Mouse (Mus musculus): ENCODE measurements around the gene Kpna2.
"Not testable (repeated sequence)": the region's sequence is repeated elsewhere in the genome, so short reads cannot be mapped to it uniquely, and the experiment has no call there.

Gene Kpna2

GRCm38 (mm10) chr11:106994246-106995085 lies 4.9 kb downstream of the Kpna2 start:
- intact Hi-C loops (cut with DNase I): no loop called here

DNA sequence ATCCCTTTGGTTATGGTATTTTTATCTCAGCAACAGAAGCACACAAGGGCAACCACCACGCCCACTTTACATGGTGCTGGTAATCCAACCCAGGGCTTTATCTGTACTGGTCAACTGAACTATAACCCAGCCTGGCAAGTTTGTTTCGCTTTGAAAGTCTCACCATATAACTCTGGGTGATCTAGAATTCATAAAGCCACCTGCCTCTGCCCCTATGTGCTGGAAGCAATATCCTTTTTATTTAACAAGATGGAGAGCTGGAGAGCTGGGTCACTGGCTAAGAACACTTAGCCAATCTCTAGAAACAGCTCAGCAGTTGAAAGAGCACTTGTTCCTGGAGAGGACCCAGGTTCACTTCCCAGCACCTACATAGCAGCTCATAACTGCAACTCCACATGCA lies 12.0 kb downstream of the Kpna2 start:
- intact Hi-C loops (cut with DNase I): no loop called here

DNA sequence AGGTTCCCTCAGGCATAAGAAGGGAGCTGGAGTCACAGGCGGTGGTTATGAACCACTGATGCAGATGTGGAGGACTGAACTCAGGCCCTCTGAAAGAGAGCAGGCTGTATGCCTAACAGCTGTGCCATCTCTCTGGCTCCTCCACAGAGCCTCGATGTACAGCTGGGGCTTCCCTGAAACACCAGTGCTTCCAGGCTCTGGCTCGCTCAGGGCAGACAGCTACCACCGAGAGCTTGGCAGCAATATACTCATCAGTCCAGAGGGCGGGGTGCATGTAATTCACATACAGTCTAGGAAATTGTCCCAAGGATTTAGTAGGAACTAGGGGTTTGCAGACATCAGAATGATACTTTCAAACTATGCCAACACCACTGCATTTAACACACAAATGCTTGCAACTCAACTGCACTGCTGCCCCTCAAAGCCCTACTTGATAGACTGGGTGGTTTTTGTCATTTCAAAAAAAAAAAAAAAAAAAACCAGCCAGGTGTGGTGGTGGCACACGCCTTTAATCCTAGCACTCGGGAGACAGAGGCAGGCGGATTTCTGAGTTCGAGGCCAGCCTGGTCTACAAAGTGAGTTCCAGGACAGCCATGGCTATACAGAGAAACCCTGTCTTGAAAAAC lies 13.2 kb downstream of the Kpna2 start:
- intact Hi-C loops (cut with DNase I): not testable (repeated sequence)

GRCm38 (mm10) chr11:106982351-106982750 lies 17.0 kb downstream of the Kpna2 start:
- intact Hi-C loops (cut with DNase I): loop anchor here (5.0 kb wide), 1 partner anchor 130 kb away; no protein-coding TSS in a partner anchor

- intact Hi-C loops (cut with DNase I): loop anchor here (5.0 kb wide), 1 partner anchor 129 kb away; no protein-coding TSS in a partner anchor
Observed at GRCm38 (mm10) chr11:106981787-106982186, 17.6 kb downstream of the Kpna2 start.

DNA sequence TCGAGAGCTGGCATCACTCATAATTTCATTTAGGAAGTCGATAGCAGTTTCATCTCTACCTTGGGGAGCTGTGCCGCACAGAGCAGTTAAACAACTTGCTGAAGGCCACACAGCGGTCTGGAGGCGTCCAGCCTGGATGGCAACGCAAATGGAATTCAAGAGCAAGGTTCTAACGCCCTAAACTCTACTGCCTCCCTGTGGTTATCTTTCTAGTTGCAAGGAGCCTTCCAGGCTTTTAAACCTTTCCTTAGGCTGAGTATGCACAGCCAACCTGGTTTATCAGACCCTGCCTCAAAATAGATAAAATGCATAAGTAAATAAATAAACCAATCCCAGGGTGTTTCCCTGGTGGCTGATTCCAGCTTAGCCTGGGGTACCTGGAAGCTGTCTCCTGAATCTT lies 18.9 kb downstream of the Kpna2 start:
- intact Hi-C loops (cut with DNase I): loop anchor here (5.0 kb wide), 1 partner anchor 128 kb away; no protein-coding TSS in a partner anchor

DNA sequence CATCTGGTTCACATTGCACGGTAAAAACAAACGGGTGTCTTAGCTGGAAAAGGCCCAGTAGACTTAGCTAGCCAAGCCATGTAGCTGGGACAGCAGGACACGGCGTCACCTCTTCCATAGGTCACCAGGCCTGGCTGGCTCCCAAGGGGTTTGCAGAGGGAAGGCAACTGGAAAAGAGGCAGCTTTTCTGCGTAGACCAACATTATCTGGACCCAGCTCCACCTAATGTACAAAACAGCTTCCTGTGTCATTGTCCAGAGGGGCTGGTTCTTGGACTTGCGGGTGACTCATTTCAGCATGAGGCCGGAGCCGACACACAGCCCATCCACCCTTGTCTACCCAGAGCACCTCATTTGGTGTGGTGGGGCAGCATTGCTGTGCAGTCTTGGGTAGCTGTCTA lies 23.1 kb downstream of the Kpna2 start:
- intact Hi-C loops (cut with DNase I): loop anchor here (10.0 kb wide), 1 partner anchor 51 kb away; the partner anchor contains the start of gene Smurf2

DNA sequence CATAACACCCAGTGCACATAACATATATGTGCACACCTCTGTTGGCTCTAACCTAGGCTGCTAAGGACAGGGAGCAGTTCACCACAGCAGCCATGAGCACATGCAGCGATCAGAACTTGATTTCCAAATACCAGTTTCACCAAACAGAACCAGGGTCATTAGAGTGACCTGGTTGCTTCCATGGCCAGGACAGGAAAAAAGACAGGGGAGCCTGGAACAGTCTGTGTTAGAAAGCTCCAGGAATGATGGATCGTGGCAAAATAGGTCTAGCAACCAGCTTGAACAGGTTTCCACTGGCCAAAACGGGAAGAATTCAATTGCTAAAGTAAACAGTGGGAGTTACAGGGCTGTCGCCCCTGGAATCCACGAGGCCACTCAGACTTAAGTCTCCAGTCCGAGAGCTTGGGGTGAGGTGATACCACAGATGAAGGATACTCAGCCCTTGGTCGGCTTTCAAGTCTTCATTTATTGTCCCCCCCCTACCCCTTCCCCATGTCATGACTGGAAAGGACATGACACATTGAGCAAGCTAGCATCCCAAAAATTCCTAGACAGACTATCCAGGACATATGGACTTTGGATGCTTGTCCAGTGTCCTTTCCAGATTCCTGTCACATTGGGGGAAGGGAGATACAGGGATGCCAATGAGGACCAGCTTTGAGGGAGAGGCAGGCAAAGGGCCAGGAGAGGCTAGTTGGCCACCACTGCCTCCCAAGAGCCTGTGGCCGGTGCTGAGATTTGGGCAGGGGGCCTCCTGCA lies 23.7 kb downstream of the Kpna2 start:
- intact Hi-C loops (cut with DNase I): loop anchor here (10.0 kb wide), 1 partner anchor 51 kb away; the partner anchor contains the start of gene Smurf2

DNA sequence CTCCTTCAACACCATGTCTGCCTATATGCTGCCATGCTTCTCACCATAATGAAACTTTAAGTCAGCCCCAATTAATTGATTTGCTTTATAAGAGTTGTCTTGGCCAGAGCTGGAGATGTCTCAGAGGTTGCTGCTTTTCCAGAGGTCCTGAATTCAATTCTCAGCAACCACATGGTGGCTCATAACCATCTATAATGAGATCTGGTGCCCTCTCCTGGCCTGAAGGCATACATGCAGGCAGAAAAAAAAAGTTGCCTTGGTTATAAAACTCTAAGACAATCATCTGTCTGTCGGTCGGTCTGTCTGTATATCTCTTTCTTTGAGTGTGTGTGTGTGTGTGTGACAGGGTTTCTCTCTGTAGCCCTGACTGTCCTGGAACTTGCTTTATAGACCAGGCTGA lies 24.9 kb downstream of the Kpna2 start:
- intact Hi-C loops (cut with DNase I): loop anchor here (10.0 kb wide), 1 partner anchor 50 kb away; the partner anchor contains the start of gene Smurf2

DNA sequence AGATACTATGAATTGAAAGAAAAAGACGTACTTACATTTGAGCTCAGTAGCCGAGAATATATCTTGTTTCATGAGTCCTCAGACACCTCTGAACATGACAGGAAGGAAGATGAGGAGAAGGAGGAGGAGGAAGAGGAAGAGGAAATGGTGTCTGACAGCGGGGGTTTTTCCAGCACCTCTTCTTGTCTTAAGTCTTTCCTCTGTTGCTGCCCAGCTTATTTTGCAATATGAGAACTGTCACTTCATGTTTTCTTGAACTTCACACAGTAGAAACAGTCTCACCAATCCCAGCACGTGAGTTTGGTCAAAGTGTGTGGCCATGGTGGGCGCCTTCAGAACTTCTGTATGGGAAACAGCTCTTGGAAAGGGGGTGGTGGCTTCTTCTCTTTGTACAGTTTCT lies 26.3 kb downstream of the Kpna2 start:
- intact Hi-C loops (cut with DNase I): loop anchor here (10.0 kb wide), 1 partner anchor 48 kb away; the partner anchor contains the start of gene Smurf2

DNA sequence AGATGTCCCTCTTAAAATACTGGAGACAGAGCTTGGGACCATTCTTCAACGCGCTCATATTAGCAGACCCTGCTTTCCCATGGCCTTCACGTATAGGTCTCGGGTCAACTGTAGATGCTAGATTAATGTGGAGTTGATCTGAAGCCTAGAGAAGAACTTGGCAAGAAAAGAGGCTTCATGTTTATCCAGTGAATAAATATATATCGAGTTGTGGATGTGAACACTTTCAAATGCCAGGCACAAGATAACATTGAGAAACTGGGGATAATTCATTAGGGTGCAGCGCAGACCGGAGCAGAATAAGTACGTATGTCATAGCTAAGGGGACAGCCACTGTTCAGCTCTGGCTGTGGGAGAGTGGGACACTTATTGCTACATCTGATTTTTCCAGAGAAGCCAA lies 29.5 kb downstream of the Kpna2 start:
- intact Hi-C loops (cut with DNase I): loop anchor here (10.0 kb wide), 1 partner anchor 45 kb away; the partner anchor contains the start of gene Smurf2

- intact Hi-C loops (cut with DNase I): no loop called here
Observed at GRCm38 (mm10) chr11:106967630-106968029, 31.7 kb downstream of the Kpna2 start.

GRCm38 (mm10) chr11:106965881-106966280 lies 33.5 kb downstream of the Kpna2 start:
- intact Hi-C loops (cut with DNase I): no loop called here

DNA sequence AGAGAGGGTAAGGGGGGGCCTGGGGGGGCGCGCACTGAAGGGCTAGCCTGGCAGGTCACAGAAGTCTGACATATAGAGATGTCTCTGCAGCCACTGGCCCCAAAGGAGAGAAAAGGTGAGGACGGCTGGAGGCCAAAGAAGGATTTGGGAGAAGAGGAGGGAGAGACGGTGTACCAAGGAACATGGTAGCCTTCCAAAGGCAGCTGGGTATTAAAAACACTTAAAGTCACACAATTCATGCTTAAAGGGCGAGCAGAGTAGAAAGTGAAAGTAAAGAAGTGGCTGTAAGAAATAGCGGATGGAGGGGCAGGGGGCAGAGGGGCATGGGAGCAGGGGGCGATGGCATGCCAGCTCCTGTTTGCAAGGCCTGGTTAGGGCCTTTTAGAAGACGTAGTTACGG lies 37.0 kb downstream of the Kpna2 start:
- intact Hi-C loops (cut with DNase I): no loop called here

DNA sequence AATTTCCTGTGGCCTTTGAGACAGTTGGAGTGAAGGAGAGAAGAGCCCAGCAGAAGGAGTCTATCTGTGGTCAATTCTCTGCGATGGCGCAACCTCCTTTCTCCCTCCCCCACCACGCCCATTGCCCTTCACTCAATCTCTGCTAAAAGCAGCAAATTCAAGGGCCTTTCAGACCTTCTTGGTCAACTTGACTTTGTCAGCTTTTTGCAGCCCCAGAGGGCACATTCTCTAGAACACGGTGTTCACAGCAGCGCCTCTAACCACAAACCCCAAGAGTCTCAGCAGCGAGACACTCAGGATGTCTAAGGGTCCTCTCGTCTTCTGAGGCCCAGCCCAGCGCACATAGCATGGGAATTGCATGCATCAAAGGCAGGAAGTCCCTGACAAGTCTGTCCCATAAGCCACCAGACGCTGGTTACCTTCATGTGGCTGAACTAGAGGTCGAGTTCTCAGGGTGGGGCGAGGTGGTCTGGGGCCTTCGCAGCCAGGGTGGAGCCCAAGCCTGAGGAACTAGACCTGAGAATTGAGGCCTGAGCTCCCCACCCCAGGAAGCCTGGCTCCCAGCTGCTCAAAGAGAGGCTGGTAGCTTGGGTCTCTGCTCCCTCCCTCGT lies 37.8 kb downstream of the Kpna2 start:
- intact Hi-C loops (cut with DNase I): no loop called here

DNA sequence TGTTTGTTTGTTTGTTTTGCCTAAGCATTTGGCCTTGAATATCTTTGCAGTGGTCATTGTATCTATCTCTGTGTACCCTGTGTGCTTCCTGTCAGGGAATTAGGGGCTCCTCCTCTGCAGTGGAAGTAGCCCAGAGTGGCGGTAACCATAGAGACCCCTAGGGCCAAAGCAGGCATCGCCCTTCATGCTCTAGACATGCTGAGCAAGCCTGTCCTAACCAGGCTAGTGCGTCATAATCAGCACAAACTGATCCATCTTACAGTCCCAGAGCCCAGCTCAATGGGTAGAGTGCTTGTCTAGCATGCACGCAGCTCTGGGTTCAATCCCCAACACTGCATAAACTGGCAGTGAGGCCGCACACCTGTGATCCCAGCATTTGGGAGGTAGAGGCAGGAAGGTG lies 40.2 kb downstream of the Kpna2 start:
- intact Hi-C loops (cut with DNase I): no loop called here

DNA sequence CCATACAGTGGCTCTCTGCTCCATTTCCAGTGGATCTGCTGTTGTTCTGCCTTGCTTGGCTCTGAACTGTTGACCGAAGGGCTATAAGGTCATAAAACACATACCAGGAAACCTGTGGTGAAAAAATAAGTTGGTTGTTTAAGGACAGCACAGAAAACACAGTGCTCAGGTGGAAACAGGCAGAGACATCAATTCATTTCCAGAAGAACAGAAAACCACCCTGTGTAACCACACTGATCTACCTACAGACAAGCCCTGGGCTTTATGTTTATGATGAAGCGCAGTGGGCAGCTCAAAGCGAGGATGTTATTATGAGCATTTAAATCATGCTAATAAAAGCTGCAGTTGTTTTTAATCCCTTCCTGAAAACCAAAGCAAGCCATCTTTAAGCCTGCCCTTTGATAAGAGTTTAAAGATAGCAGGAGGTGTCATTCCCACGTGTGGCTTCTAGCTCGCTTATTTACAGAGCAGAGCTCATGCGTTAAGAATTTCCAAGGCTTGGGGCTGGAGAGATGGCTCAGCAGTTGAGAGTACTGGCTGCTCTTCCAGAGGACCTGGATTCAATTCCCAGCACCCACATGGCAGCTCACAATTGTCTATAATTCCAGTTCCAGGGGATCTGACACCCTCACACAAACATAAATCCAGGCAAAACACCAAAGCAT lies 40.8 kb downstream of the Kpna2 start:
- intact Hi-C loops (cut with DNase I): no loop called here

DNA sequence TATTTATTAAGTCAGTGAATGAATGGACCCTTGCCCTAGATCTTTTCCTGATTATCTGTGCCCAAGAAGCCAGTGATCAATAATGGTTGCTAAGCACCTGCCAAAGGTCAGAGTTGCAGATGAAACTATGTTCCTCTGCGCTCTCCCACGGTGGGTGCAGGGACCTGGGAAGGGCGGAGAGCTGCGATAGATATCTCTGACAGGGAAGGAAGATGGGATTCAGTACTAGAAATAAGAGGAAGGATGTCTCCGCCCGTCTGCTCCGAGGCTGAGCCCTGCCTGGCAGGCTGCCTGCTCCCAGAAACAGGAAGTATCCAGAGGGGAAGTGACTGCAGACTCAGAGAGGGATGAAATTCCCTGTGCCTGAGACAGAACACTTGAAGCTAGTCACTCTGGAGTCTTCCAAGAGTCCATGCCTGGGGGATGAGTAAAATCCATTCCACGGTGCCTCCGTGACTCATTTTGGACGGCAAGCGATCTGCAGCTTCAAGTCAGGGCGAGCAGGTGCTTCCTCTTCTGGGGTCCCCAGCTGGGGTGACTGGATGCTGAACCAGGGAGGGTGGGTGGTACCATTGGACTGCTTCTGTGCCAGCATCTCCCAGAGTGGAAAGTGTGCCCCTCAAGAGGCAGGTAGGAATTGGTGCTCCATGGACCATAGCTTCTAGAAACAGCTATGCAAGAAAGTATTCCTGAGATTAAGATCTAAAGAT lies 41.9 kb downstream of the Kpna2 start:
- intact Hi-C loops (cut with DNase I): no loop called here

DNA sequence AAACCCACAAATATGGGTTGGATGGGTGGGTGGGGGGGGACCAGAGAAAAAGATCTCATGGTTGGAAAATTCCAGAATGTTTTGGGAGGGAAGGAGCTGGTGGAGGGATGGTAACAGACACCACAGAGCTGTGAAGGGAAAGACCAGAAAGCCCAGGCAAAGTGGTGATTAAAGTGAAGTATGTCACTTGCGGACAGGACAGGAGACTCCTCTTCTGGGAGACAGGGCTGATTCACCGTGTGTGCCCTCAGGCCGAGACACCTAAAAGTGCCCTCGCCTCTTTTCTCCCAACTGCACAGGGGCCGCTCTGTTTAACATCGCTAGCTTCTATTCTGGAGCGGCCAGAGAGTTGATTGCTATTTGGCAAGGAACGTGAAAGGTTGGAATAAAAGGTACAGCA lies 44.8 kb downstream of the Kpna2 start:
- intact Hi-C loops (cut with DNase I): no loop called here

GRCm38 (mm10) chr11:106954116-106954515 lies 45.2 kb downstream of the Kpna2 start:
- intact Hi-C loops (cut with DNase I): no loop called here
